Mouse (Mus musculus) brain, embryonic 14.5 days (tissue): ENCODE results near the gene Fasl.

Source experiments
- CTCF ChIP-seq: fragments of 200-500 bp; IDR thresholded peaks from 2 replicates; pipeline ENCODE4 v1.5.1; 2012; ENCODE audit warnings: inconsistent platforms, mild to moderate bottlenecking, moderate library complexity, borderline replicate concordance; ENCODE audit not compliant: insufficient read depth, insufficient read length; ENCODE audit errors: extremely low read depth
- POLR2A ChIP-seq: fragments of 200-500 bp; IDR thresholded peaks from 2 replicates; pipeline ENCODE4 v1.6.1; 2012; ENCODE audit warnings: mild to moderate bottlenecking, inconsistent platforms, borderline replicate concordance; ENCODE audit not compliant: poor library complexity, insufficient read depth, insufficient read length, severe bottlenecking; ENCODE audit errors: extremely low read depth

- TF ChIP-seq CTCF (no peak), POLR2A (no peak)
Measured at GRCm38 (mm10) chr1:161801321-161801720, 13.0 kb upstream of the Fasl start.
